Mouse (Mus musculus) megakaryocyte, embryonic 14.5 days (primary cell): ENCODE measurements around the gene Tufm. TPM values are rescaled to one million over a fixed set of nuclear protein-coding genes. Genes with fewer than 3 reads are reported as not detected.
A peak's percentile ranks its signal among the peaks of the same experiment; 100 is the strongest.
"Not testable (repeated sequence)": the region's sequence is repeated elsewhere in the genome, so short reads cannot be mapped to it uniquely, and the experiment has no call there.

Experiments used
- H3K27me3 ChIP-seq: replicated peaks from 2 replicates; pipeline ENCODE3; 2012; ENCODE audit warnings: inconsistent platforms
- H3K36me3 ChIP-seq: replicated peaks from 2 replicates; pipeline ENCODE3; 2012; ENCODE audit warnings: low read length, inconsistent platforms, mixed read lengths
- H3K4me1 ChIP-seq: 2 replicates; pipeline ENCODE4 v1.6.1; 2012; ENCODE audit warnings: inconsistent platforms
- H3K4me3 ChIP-seq: replicated peaks from 2 replicates; pipeline ENCODE3; 2012; ENCODE audit warnings: moderate library complexity, mild to moderate bottlenecking, inconsistent platforms
- H3K9me3 ChIP-seq: 2 replicates; pipeline ENCODE4 v1.6.1; 2012; ENCODE audit warnings: inconsistent platforms
- FLI1 ChIP-seq: IDR thresholded peaks from 2 replicates; pipeline ENCODE4 v1.6.1; 2012; ENCODE audit warnings: low read length, inconsistent platforms, mixed read lengths
- GATA1 ChIP-seq: IDR thresholded peaks from 3 replicates; pipeline ENCODE4 v1.6.1; 2012; ENCODE audit warnings: mixed read lengths, low read length, inconsistent platforms, borderline replicate concordance
- polyA plus RNA-seq: library from polyadenylated mRNA; stranded (reverse); fragments of >175 nt; gene quantifications from 2 replicates; pipeline ENCODE4 v1.2.3, GENCODE M21; 2012; ENCODE audit warnings: low replicate concordance; ENCODE audit not compliant: insufficient read depth

Tufm gene
- polyA plus RNA-seq, 1 experiment = 43.5 TPM

GRCm38 (mm10) chr7:126472306-126472705 is 14.9 kb upstream of the Tufm start:
- H3K4me1 ChIP-seq = peaks cover 87% of the 10 kb centered on the region
- no peaks in the 10 kb centered on the region for H3K27me3 ChIP-seq
- H3K4me3 ChIP-seq = peak overlapping the region; percentile 98
- H3K36me3 ChIP-seq = peaks cover 63% of the 10 kb centered on the region
- TF ChIP-seq FLI1 = no peak
- TF ChIP-seq GATA1 = no peak
- no peaks in the 10 kb centered on the region for H3K9me3 ChIP-seq

DNA sequence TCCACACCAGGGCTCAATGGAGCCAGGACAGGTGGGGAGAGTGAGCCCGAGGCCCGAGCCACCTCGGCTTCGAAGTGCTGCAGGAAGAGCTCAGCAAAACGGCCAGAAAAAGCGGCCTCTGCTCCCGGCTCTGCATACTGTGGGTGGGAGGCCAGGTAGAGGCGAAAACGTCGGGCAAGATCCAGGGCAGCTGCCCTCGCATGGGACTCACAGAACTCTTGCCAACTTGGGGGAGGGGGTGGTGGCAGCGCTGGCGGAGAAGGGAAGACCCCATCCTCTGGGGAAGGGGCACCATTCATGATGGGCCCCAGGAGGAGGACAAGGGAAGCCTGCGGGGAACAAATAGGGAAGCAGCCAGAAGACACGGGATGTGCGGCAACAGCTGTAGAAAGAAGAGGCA is 14.4 kb upstream of the Tufm start:
- Histone ChIP-seq H3K4me3 (peak overlapping the region; percentile 98), H3K9me3 (no peaks in the 10 kb centered on the region), H3K4me1 (peaks cover 83% of the 10 kb centered on the region), H3K36me3 (peaks cover 59% of the 10 kb centered on the region), H3K27me3 (no peaks in the 10 kb centered on the region)
- no peak for TF ChIP-seq GATA1
- no peak for TF ChIP-seq FLI1

- TF ChIP-seq GATA1 (no peak), FLI1 (no peak)
- Histone ChIP-seq H3K9me3 (no peaks in the 10 kb centered on the region), H3K4me1 (peaks cover 81% of the 10 kb centered on the region), H3K36me3 (peaks cover 51% of the 10 kb centered on the region), H3K27me3 (no peaks in the 10 kb centered on the region), H3K4me3 (peak overlapping the region; percentile 98)
These were observed 13.6 kb upstream of the Tufm start for GRCm38 (mm10) chr7:126473470-126474086.

DNA sequence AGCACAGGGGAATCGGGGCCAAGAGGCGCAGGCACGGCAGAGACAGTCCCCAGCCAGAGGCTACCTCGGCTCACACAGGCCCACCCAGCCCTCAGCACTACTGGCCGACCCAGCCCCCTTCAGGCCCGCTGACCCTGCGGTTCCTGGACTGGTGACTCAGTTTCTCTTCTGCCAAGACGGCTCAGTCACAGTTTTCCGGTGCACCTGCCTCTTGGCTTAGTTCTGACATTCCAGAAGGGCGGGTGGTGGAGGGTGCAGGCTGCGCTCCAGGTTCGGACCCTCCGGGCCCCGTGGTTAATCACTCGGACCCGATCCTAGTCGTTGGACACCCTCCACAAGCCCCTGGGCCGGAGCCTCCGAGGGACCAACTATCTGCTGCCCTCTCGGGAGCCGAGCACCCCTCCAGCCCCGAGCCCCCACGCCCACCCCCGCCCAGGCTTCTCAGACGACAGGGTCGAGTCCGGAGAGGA is 12.6 kb upstream of the Tufm start:
- Histone ChIP-seq H3K4me1 (peaks cover 73% of the 10 kb centered on the region), H3K27me3 (no peaks in the 10 kb centered on the region), H3K36me3 (peaks cover 41% of the 10 kb centered on the region), H3K9me3 (no peaks in the 10 kb centered on the region), H3K4me3 (peak overlapping the region; percentile 98)
- TF ChIP-seq GATA1 (no peak), FLI1 (no peak)

GRCm38 (mm10) chr7:126474993-126475581 is 12.1 kb upstream of the Tufm start, which contains the start of gene Sh2b1:
Sh2b1 (minus strand) TSS chr7:126475424.
- TF ChIP-seq GATA1 = no peak
- TF ChIP-seq FLI1 = no peak
- Histone ChIP-seq H3K9me3 (no peaks in the 10 kb centered on the region), H3K4me3 (peak within 1 kb of the TSS; percentile 98), H3K4me1 (peaks cover 68% of the 10 kb centered on the region), H3K27me3 (no peaks in the 10 kb centered on the region), H3K36me3 (peaks cover 36% of the 10 kb centered on the region)

DNA sequence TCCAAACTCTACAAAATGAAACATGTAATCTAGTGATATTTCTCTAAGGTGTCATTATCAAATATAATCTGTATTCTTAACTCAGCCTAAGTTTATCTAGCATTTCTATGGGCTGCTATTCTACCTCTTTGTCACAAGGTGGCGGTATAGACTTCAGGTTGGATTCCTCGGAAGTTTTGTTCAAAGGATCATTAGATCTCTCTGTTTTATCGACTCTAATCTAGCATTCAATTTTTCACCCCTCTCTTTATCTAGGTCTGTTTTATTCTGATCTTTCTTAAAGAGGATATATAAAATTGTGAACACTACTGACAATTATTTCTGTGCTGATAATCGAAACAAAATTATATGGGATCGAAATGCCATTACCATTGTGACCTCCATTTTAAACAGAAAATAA is 5.5 kb upstream of the Tufm start:
- peak overlapping the region; percentile 88 for H3K4me3 ChIP-seq
- H3K9me3 ChIP-seq = no peaks in the 10 kb centered on the region
- H3K36me3 ChIP-seq = no peaks in the 10 kb centered on the region
- H3K27me3 ChIP-seq = no peaks in the 10 kb centered on the region
- H3K4me1 ChIP-seq = peaks cover 23% of the 10 kb centered on the region
- TF ChIP-seq GATA1 = no peak
- TF ChIP-seq FLI1 = no peak

- TF ChIP-seq FLI1 = no peak
- TF ChIP-seq GATA1 = no peak
- peak overlapping the region; percentile 88 for H3K4me3 ChIP-seq
- no peaks in the 10 kb centered on the region for H3K27me3 ChIP-seq
- no peaks in the 10 kb centered on the region for H3K36me3 ChIP-seq
- H3K4me1 ChIP-seq = peaks cover 20% of the 10 kb centered on the region
- no peaks in the 10 kb centered on the region for H3K9me3 ChIP-seq
These were observed 4.7 kb upstream of the Tufm start for GRCm38 (mm10) chr7:126482392-126482871.

DNA sequence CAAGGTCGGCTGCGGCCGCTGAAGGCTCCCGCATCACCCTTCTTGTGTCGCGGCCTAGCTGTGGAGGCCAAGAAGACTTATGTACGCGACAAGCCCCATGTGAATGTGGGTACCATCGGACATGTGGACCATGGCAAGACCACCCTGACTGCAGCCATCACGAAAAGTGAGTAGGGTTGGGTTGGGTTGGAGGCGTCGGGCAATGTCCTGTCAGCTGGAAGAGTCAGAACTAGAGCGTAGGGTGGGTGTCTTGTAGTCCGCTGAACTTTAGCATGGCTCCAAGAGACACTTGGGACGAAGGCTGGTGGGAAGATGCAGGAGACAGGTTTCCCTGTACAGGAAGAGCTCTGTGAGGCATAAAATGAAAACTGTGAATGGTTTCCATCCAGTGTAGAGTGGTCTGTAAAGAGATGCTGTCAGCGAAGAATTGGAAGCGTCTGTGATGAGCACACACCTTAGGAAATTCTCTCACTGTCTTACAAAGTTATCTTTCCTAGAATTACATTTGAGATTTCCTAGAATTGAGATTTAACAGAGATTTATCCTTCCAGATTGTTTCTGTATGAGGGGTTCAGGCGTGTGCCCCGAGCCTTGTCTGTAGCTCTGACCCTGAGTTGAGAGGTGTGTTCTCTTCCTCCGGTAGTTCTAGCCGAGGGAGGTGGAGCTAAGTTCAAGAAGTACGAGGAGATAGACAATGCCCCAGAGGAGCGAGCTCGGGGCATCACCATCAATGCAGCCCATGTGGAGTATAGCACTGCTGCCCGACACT is 640 bp downstream of the Tufm start:
- H3K27me3 ChIP-seq, H3K9me3 ChIP-seq: not testable (repeated sequence)
- H3K36me3 ChIP-seq = peaks cover 43% of the 10 kb centered on the region
- peak overlapping the region; percentile 99 for H3K4me3 ChIP-seq
- peaks cover 57% of the 10 kb centered on the region for H3K4me1 ChIP-seq

DNA sequence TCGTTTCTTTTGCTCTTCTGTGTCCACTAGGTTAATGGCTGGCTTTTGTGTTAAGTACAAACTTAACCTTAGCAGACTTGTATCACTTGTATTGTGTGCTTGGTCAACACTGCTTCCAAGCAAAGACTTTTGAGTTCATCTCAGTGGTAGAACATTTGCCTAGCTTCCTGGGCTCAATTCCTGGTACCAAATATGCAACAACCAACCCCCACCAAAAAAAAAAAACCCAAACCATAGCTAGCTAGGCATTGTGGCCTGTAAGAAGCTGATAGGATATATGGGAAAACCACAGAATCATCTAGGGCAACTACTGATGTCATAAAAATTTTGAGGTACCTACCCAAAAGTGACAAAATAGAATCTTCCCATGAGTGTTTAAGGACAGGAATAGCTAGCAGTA is 3.8 kb downstream of the Tufm start:
- Histone ChIP-seq H3K27me3 (no peaks in the 10 kb centered on the region), H3K4me1 (peaks cover 80% of the 10 kb centered on the region), H3K4me3 (no peak overlapping the region), H3K36me3 (peaks cover 75% of the 10 kb centered on the region), H3K9me3 (no peaks in the 10 kb centered on the region)
- TF ChIP-seq GATA1 (no peak), FLI1 (no peak)

GRCm38 (mm10) chr7:126491973-126492372 is 4.8 kb downstream of the Tufm start:
- Histone ChIP-seq H3K36me3 (peaks cover 85% of the 10 kb centered on the region), H3K27me3 (no peaks in the 10 kb centered on the region), H3K4me3 (no peak overlapping the region), H3K4me1 (peaks cover 84% of the 10 kb centered on the region), H3K9me3 (no peaks in the 10 kb centered on the region)
- no peak for TF ChIP-seq GATA1
- no peak for TF ChIP-seq FLI1
